Mouse (Mus musculus) natural killer cell, adult 2 months (primary cell): ENCODE measurements around the gene Krt222.

Experiments
- DNase-seq, 2 experiments: peaks; one replicate each; pipeline ENCODE4 v3.0.0; 2022; ENCODE audit warnings: low spot score in 2 of 2

Gene Krt222

GRCm38 (mm10) chr11:99238468-99238867 is 5.4 kb downstream of the Krt222 start:
- peak; percentile 47 to 82 for DNase-seq

- no peak for DNase-seq
These were observed 12.7 kb downstream of the Krt222 start for GRCm38 (mm10) chr11:99231049-99231816.

GRCm38 (mm10) chr11:99230261-99231048 is 13.4 kb downstream of the Krt222 start, which contains the start of gene Smarce1:
Smarce1 (minus strand) TSS chr11:99231017.
- peak; percentile 70 to 78 for DNase-seq

- no peak for DNase-seq
These were observed 14.1 kb downstream of the Krt222 start for GRCm38 (mm10) chr11:99229641-99230260.

GRCm38 (mm10) chr11:99226298-99226697 is 17.6 kb downstream of the Krt222 start:
- no peak for DNase-seq

- no peak for DNase-seq
These were observed 20.6 kb downstream of the Krt222 start for GRCm38 (mm10) chr11:99223310-99223709.

- DNase-seq: no peak
These were observed 22.1 kb downstream of the Krt222 start for GRCm38 (mm10) chr11:99221811-99222210.

GRCm38 (mm10) chr11:99217248-99217986 is 26.5 kb downstream of the Krt222 start:
- DNase-seq: no peak

- DNase-seq: no peak
These were observed 27.7 kb downstream of the Krt222 start for GRCm38 (mm10) chr11:99216181-99216580.

- DNase-seq: no peak
These were observed 31.2 kb downstream of the Krt222 start for GRCm38 (mm10) chr11:99212693-99213092.

- no peak for DNase-seq
These were observed 31.9 kb downstream of the Krt222 start for GRCm38 (mm10) chr11:99211964-99212363.

GRCm38 (mm10) chr11:99208105-99208669 is 35.7 kb downstream of the Krt222 start:
- DNase-seq: no peak

- DNase-seq: no peak
These were observed 36.4 kb downstream of the Krt222 start for GRCm38 (mm10) chr11:99207449-99207848.

- DNase-seq: peak in 1 of 2 experiments; percentile 43
These were observed 36.9 kb downstream of the Krt222 start for GRCm38 (mm10) chr11:99206954-99207353.

- peak; percentile 74 to 86 for DNase-seq
These were observed 54.7 kb downstream of the Krt222 start for GRCm38 (mm10) chr11:99189154-99189582.

- DNase-seq: no peak
These were observed 56.5 kb downstream of the Krt222 start for GRCm38 (mm10) chr11:99187348-99187747.

- DNase-seq: peak in 1 of 2 experiments; percentile 68
These were observed 57.0 kb downstream of the Krt222 start for GRCm38 (mm10) chr11:99186836-99187235.
